Mouse (Mus musculus): ENCODE data around the gene Phf5a.

DNA sequence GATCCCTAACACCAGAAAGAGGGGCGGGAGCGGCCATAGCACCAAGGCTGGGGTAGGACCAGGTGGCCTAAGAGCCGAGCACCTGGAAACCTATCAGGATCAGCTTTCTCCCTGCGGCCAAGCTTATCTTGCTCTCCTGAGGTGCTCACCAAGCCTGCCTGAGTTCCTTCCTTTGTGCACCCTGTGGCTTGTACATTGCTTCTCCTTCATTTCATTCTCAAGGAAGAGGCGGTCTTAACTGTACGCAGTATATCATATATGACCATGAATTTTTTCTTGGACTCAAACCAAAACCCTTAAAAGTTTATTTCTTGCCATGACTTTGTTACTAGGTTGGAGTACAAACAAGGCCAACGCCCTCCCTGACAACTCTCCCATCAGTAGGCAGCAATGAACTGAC, 7.5 kb downstream of the Phf5a start:
- TF ChIP-seq CTCF (conservative IDR thresholded peaks at IDR 0.05; ENCODE audit: low read length) (no peak), POU5F1 (IDR thresholded peaks at IDR 0.05; ENCODE audit: borderline replicate concordance, low read length) (no peak)
